Mouse (Mus musculus) heart, embryonic 12.5 days (tissue): ENCODE results near the gene Lhx4. TPM values are rescaled to one million over a fixed set of nuclear protein-coding genes. Genes with fewer than 3 reads are reported as not detected.
A peak's percentile ranks its signal among the peaks of the same experiment; 100 is the strongest.

Experiments
- ATAC-seq: fragments of 200-750 bp; cut with Nextera tagmentation; 2 replicates; pipeline ENCODE4 v1.8.0; 2017; ENCODE audit warnings: moderate TSS enrichment, moderate library complexity; ENCODE audit not compliant: insufficient number of reproducible peaks, low FRiP score
- H3K27ac ChIP-seq: fragments of 300-500 bp; sonication (generic); 2 replicates; pipeline ENCODE4 v1.5.1; 2016; ENCODE audit warnings: mild to moderate bottlenecking, moderate library complexity; ENCODE audit not compliant: poor library complexity, severe bottlenecking
- H3K27me3 ChIP-seq: fragments of 300-500 bp; sonication (generic); replicated peaks from 2 replicates; pipeline ENCODE4 v1.6.1; 2016; ENCODE audit warnings: mild to moderate bottlenecking, moderate library complexity
- H3K36me3 ChIP-seq: fragments of 300-500 bp; sonication (generic); 2 replicates; pipeline ENCODE4 v1.6.1; 2016; ENCODE audit warnings: mild to moderate bottlenecking, moderate library complexity
- H3K4me1 ChIP-seq: fragments of 300-500 bp; sonication (generic); replicated peaks from 2 replicates; pipeline ENCODE4 v1.6.1; 2016; ENCODE audit warnings: mild to moderate bottlenecking
- H3K4me2 ChIP-seq: fragments of 300-500 bp; sonication (generic); 2 replicates; pipeline ENCODE4 v1.6.1; 2016; ENCODE audit warnings: mild to moderate bottlenecking, moderate library complexity
- H3K4me3 ChIP-seq: fragments of 300-500 bp; sonication (generic); 2 replicates; pipeline ENCODE4 v1.5.1; 2016; ENCODE audit warnings: mild to moderate bottlenecking
- H3K9ac ChIP-seq: fragments of 300-500 bp; sonication (generic); 2 replicates; pipeline ENCODE4 v1.6.1; 2016; ENCODE audit warnings: mild to moderate bottlenecking, moderate library complexity
- H3K9me3 ChIP-seq: fragments of 300-500 bp; sonication (generic); replicated peaks from 2 replicates; pipeline ENCODE4 v1.6.1; 2016; ENCODE audit warnings: mild to moderate bottlenecking, moderate library complexity
- WGBS: fragments of 180-500 bp; shearing (Covaris S2); methylation state at CpG from one replicate; pipeline ENCODE4 v1.1.7; 2016; 5-methylcytosine and 5-hydroxymethylcytosine counted together
- polyA plus RNA-seq: library from polyadenylated mRNA; unstranded; fragments of >200 nt; fragmentation: Nextera tagmentation; extraction: Ambion mirVana; gene quantifications from 2 replicates; pipeline ENCODE4 v1.2.1, GENCODE M21; 2016

Lhx4 gene
- polyA plus RNA-seq, 1 experiment from 2014 or later: not detected

DNA sequence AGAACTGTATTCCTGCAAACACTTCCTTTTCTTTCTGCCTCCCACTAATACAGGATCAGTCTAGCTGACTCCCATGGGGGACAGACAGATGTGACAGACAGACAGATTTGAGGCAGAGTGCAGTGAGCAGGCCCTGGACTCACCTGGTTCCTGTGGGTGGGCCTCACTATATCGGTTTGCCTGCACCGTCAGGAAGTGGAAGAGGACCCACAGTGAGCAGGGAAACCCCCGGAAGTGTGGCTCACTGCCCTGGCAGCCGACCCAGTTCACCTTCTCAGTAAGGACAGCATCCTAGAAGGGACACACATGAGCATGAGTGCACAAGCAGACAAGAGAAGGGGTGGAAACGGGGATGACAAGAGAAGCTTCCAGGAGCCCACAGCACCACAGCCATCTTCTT, 30.9 kb upstream of the Lhx4 start:
- H3K27me3 ChIP-seq: no peaks in the 10 kb centered on the region
- ATAC-seq: no peak
- H3K4me1 ChIP-seq: peaks cover 11% of the 10 kb centered on the region
- no peak overlapping the region for H3K9ac ChIP-seq
- no peak overlapping the region for H3K4me3 ChIP-seq
- no peak overlapping the region for H3K27ac ChIP-seq
- WGBS: 67% methylated on average over 5 of the region's 5 CpGs
- no peaks in the 10 kb centered on the region for H3K9me3 ChIP-seq
- H3K36me3 ChIP-seq: peaks cover 70% of the 10 kb centered on the region
- no peak overlapping the region for H3K4me2 ChIP-seq

DNA sequence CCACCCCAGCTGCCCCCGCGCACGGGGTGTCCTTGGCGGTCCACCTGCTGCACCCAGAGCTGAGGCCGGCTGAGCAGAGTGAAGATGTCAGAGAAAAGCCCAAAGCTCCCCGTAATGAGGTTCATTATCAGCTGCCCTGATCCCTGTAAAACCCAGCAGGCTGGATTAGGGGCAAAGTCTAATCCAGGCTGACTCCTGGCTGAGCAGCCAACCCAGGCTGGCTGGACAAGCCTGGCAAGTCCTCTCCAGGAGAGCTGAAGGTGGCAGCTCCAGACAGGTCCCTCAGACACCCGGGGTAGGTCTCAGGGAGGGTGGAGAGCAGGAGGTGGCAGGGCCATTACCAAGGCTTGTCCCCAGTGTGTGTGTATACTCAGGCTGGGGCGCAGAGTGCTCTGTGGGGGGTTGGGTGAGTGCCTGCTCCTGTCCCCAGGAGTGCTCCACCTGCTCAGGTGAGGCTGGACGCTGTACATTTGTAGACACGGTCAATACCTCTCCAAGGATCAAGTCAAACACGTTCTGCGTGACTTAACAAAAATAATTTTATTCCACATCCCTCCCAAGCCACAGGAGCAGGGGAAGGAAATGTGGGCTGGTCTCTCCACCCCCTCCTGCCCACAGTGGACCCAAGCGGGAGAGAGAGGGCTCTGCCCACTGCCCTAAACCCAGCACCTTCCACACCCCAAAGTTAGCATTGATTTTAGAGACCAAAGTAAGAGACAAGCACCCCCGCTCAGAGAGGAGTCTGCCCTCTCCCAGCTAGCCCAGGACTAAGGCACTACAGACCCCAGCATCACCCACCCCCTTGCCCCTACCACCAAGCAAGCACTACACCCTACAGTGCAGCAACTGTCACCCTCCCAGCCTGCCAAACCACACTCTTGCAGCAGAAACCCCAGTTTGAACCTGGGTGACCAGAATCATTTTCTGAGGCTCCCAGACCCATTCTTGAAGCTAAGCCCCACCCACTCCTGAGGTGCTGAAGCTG, 26.4 kb upstream of the Lhx4 start:
- ATAC-seq: no peak
- peaks cover 49% of the 10 kb centered on the region for H3K36me3 ChIP-seq
- H3K4me3 ChIP-seq: no peak overlapping the region
- H3K27me3 ChIP-seq: peaks cover 9% of the 10 kb centered on the region; the same call in 1 of the 2 replicates
- peaks cover 7% of the 10 kb centered on the region for H3K9me3 ChIP-seq
- 66% methylated on average over 14 of the region's 14 CpGs for WGBS
- no peak overlapping the region for H3K9ac ChIP-seq
- no peak overlapping the region for H3K27ac ChIP-seq
- no peaks in the 10 kb centered on the region for H3K4me1 ChIP-seq
- H3K4me2 ChIP-seq: no peak overlapping the region

DNA sequence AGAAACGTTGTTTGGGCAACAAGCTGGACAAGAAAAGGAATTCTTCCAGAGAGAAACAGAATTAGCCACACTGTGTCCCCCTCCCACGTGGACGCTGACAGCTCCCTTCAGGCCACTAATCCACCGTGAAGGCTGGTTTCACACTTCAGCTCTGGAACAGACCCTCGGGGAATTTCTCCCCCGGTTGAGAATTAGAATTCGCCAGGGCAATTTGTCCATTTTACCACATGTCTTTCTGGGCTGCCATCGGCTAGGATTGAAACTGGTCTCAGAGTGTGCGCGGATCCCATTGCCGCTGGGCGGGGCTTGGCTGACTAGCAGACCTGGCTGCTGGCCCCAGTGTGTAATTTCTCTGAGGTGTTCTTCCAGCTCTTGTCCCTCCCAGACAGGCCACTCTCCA, 7.7 kb upstream of the Lhx4 start:
- Histone ChIP-seq H3K4me1 (peaks cover 4% of the 10 kb centered on the region; the same call in 1 of the 2 replicates), H3K36me3 (no peaks in the 10 kb centered on the region), H3K9ac (no peak overlapping the region), H3K27ac (no peak overlapping the region), H3K4me2 (no peak overlapping the region), H3K27me3 (peaks cover 6% of the 10 kb centered on the region; the same call in 1 of the 2 replicates), H3K4me3 (no peak overlapping the region), H3K9me3 (no peaks in the 10 kb centered on the region)
- 64% methylated on average over 12 of the region's 12 CpGs for WGBS
- ATAC-seq: no peak

DNA sequence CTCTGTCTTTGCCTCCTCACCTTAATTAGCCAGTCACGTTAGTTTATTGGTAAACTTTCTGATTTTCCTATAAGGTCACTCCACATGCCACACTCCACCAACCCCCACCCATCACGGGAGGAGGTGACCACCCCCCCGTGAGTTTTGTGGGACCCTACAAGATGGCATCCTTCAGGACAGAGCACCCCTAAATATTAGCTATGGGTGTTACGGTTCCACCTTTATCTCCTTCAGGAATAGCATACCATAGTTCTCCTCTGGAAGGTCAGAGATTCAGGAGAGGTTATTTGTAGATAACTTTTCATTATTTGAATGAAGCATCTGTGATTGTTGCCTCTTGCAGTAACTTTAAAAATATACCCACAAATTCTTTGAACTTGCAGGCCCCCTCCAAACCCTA, 7.2 kb upstream of the Lhx4 start:
- no peaks in the 10 kb centered on the region for H3K9me3 ChIP-seq
- ATAC-seq: no peak
- 85% methylated on average over 4 of the region's 4 CpGs for WGBS
- H3K4me1 ChIP-seq: peaks cover 4% of the 10 kb centered on the region; the same call in 1 of the 2 replicates
- no peak overlapping the region for H3K9ac ChIP-seq
- no peak overlapping the region for H3K4me2 ChIP-seq
- H3K27me3 ChIP-seq: peaks cover 9% of the 10 kb centered on the region
- H3K4me3 ChIP-seq: no peak overlapping the region
- no peaks in the 10 kb centered on the region for H3K36me3 ChIP-seq
- H3K27ac ChIP-seq: no peak overlapping the region

DNA sequence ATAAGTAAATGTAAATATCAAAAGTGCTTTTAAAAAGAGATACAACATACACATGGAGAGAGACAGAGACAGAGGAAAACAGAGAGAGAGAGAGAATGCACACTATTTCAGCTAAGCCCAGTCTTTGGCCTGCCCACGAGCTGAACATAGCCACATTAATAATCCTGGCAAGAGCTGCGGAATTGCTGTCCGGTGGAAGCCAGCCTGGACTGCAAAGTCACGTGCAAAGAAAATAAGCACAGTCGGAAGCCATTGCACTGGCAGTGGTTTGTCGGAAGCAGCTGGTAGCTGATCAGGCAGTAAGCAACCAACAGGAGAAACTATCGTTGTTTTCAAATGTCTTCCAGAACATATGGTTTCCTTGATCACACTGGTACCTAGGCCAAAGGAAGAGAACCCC, 6.1 kb upstream of the Lhx4 start:
- Histone ChIP-seq H3K27me3 (peaks cover 18% of the 10 kb centered on the region), H3K4me1 (peaks cover 4% of the 10 kb centered on the region; the same call in 1 of the 2 replicates), H3K9ac (no peak overlapping the region), H3K4me3 (no peak overlapping the region), H3K27ac (no peak overlapping the region), H3K4me2 (no peak overlapping the region), H3K36me3 (no peaks in the 10 kb centered on the region), H3K9me3 (no peaks in the 10 kb centered on the region)
- WGBS: 80% methylated on average over 7 of the region's 7 CpGs
- ATAC-seq: no peak

DNA sequence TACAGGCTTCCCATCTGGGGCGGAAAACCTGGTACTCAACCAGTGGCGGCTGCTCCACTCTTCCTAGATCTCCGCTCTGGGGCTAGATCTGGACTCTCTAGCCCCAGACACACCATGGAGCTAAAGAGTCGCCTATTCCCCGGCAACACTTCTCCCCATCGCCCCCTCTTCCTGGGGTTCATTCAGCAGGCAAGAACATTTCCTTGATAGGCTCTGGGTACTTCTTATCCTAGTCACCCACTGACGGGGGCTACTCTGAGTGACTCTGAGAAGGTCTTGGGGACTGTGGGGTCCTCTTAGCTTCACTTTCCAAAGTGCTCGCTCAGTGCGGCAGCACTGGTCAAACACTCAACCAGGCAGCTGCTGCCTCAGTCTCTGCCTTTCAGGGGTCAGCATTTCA, 1.9 kb upstream of the Lhx4 start:
- Histone ChIP-seq H3K9me3 (no peaks in the 10 kb centered on the region), H3K4me1 (no peaks in the 10 kb centered on the region), H3K4me2 (no peak overlapping the region), H3K9ac (no peak overlapping the region), H3K27me3 (peaks cover 59% of the 10 kb centered on the region), H3K4me3 (no peak overlapping the region), H3K27ac (no peak overlapping the region), H3K36me3 (no peaks in the 10 kb centered on the region)
- WGBS: 69% methylated on average over 9 of the region's 9 CpGs
- no peak for ATAC-seq

DNA sequence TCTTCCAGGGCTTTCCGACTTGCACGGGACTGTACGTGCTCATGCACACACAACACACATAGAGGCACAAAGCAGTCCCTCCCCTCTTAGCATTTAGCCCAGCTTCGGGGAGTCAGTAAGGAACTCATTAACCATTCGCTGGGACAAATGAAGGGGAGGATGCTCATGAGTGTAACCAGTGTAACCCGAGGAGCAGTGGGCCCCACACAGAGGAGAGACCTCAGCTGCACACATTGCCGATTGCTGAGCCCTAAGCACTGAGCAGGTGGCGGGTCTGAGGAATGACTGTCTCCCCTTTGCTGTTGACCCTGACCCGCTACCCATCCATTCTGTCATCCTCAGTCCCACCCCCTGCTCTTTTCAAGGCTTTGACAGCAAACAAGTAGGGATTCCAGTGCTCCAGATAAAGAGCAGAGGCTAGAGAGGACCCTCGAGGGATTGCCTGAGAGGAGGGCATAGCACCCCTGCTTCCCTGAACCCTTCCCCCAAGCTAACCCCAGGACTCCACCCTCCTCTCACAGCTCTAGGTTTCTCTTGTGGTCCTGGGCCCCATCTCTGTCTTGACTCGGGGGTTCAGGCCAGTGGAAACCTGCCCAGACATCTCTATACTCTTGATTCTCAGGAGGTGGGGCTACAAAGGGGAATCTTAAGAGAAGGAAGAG, 836 bp downstream of the Lhx4 start:
- Histone ChIP-seq H3K36me3 (no peaks in the 10 kb centered on the region), H3K27me3 (peaks cover 86% of the 10 kb centered on the region), H3K4me2 (no peak overlapping the region), H3K9ac (no peak overlapping the region), H3K9me3 (no peaks in the 10 kb centered on the region), H3K4me1 (no peaks in the 10 kb centered on the region), H3K4me3 (no peak overlapping the region), H3K27ac (no peak overlapping the region)
- no peak for ATAC-seq
- 24% methylated on average over 11 of the region's 11 CpGs for WGBS

DNA sequence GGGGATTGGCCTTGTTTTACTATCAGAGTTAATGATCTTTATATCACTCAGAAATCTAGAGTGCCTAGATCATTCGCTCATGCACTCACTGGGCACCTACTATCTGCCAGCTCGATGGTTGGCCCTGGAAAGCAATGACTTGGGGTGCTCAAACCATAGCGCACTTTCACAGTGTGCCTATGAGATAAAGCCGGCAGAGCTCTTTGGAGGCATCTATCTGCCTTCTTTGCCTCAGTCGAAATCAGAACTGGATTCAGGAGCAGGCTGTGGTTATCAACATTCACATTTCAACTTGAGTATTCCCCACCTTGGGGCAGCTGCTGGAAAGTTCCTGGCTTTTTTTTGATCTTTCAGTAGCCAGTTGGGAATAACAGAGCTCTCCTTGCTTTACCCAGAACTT, 3.6 kb downstream of the Lhx4 start:
- no peak overlapping the region for H3K4me2 ChIP-seq
- no peak overlapping the region for H3K4me3 ChIP-seq
- peaks cover 79% of the 10 kb centered on the region for H3K27me3 ChIP-seq
- H3K9ac ChIP-seq: no peak overlapping the region
- peaks cover 4% of the 10 kb centered on the region for H3K4me1 ChIP-seq
- no peaks in the 10 kb centered on the region for H3K9me3 ChIP-seq
- no peak overlapping the region for H3K27ac ChIP-seq
- no peaks in the 10 kb centered on the region for H3K36me3 ChIP-seq
- ATAC-seq: no peak
- 71% methylated on average over 5 of the region's 5 CpGs for WGBS

DNA sequence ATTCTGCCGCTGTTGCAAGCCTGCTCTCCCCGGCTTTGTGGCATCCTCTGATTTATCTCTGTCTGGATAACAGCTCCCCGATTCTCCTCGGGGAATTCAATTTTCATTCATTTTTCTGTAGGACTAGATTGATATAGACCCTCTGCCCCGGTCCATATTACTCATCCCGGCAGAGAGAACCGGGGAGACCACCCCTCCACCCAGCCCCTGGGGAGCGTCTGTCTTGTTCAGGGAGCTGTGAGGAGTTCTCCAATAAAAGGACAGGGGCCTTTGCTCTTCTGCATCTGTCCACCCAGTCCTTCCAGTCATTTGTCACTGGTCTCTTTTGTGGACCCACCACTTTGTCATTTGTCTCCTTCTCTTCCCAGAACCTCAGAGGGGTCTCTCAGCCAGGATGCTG, 4.5 kb downstream of the Lhx4 start:
- no peak overlapping the region for H3K4me3 ChIP-seq
- H3K4me1 ChIP-seq: peaks cover 10% of the 10 kb centered on the region
- 22% methylated on average over 8 of the region's 8 CpGs for WGBS
- no peak overlapping the region for H3K9ac ChIP-seq
- no peaks in the 10 kb centered on the region for H3K36me3 ChIP-seq
- no peak for ATAC-seq
- H3K9me3 ChIP-seq: no peaks in the 10 kb centered on the region
- peaks cover 81% of the 10 kb centered on the region for H3K27me3 ChIP-seq
- H3K27ac ChIP-seq: no peak overlapping the region
- no peak overlapping the region for H3K4me2 ChIP-seq

DNA sequence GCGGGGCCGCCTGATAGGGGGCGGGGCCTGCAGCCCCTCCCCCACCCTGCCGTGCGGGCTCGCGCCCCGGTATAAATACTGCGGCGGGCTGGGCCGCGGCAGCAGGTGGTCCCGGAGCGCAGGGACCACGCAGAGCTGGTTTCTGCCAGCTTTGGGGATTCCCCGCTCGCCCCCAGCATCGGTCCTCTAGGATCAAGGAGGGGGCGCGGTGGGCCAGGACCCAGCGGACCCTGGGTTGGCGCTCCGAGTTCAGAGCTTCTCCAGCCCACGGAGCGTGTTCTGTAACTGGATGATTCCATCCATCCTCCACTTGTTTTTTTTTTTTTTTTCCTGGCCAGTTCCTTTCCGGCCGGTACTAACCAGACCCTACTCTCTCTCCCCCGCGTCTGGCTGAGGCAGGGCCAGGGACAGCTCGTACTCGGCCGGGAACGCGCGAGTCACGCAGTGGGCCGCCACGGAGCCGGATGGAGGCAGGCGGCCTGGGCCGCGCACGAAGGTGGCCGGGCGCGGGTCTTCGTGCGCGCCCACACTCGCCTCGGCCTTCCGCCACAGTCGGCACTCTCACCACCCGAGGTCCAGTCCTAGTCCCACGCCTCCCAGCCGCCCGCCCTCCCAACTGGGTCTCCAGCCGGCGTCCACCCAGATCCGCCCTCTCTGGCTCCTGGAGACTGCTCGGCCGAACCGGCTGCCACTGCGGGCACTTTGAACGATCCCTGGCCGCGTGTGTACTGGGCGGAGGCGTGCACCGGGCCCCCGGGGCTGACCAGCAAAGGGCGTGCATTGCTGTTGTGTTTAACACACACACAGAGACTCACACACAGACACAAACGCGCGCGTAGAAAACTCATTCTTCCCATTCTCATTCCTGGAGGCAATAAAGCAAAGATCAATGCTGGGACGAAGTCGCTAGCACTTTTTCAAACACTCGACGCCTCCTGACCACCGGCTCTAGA, 8.8 kb downstream of the Lhx4 start:
- no peaks in the 10 kb centered on the region for H3K36me3 ChIP-seq

More for the DNA sequence above, 8.8 kb downstream of the Lhx4 start:
- Histone ChIP-seq H3K27ac (no peak overlapping the region), H3K27me3 (peaks cover 83% of the 10 kb centered on the region), H3K4me2 (peak overlapping the region; percentile 100), H3K9ac (peak overlapping the region; percentile 55), H3K4me3 (peak overlapping the region; percentile 68), H3K9me3 (no peaks in the 10 kb centered on the region), H3K4me1 (peaks cover 32% of the 10 kb centered on the region)
- peak; percentile 61 for ATAC-seq
- WGBS: 1% methylated on average over 79 of the region's 81 CpGs
